Mouse (Mus musculus): ENCODE measurements around the gene Ctsa. TPM values are rescaled to one million over a fixed set of nuclear protein-coding genes. Genes with fewer than 3 reads are reported as not detected.

The Ctsa gene
- polyA plus RNA-seq (2015; fragmentation: Nextera tagmentation; extraction: Ambion mirVana): 173 and 184 TPM in 2 replicates

GRCm38 (mm10) chr2:164832748-164833301 lies at the start of gene Ctsa:
Gene Ctsa (plus strand): TSS chr2:164832873.
- peaks cover 15% of the 10 kb centered on the region for H3K4me1 ChIP-seq (ENCODE audit: control insufficient read depth, insufficient read depth, low read length)
- under 1% methylated on average over 35 of the region's 35 CpGs for WGBS
- H3K27me3 ChIP-seq (ENCODE audit: control insufficient read depth, insufficient read depth, low read length): no peaks in the 10 kb centered on the region
- H3K27ac ChIP-seq (ENCODE audit: low read length): peak within 1 kb of the TSS; percentile 99
- peak within 1 kb of the TSS; percentile 89 for H3K9ac ChIP-seq (ENCODE audit: low read length)
- peak within 1 kb of the TSS; percentile 97 for H3K4me2 ChIP-seq (ENCODE audit: low read depth, low read length)
- peak within 1 kb of the TSS; percentile 75 for H3K4me3 ChIP-seq (ENCODE audit: low read length)
- H3K36me3 ChIP-seq (ENCODE audit: control insufficient read depth, insufficient read depth): peaks cover 18% of the 10 kb centered on the region
- peak; percentile 79 for ATAC-seq (replicated peaks; ENCODE audit: extremely low read depth, insufficient read depth, low FRiP score)
- no peaks in the 10 kb centered on the region for H3K9me3 ChIP-seq (replicated peaks; ENCODE audit: control insufficient read depth, low read length)

DNA sequence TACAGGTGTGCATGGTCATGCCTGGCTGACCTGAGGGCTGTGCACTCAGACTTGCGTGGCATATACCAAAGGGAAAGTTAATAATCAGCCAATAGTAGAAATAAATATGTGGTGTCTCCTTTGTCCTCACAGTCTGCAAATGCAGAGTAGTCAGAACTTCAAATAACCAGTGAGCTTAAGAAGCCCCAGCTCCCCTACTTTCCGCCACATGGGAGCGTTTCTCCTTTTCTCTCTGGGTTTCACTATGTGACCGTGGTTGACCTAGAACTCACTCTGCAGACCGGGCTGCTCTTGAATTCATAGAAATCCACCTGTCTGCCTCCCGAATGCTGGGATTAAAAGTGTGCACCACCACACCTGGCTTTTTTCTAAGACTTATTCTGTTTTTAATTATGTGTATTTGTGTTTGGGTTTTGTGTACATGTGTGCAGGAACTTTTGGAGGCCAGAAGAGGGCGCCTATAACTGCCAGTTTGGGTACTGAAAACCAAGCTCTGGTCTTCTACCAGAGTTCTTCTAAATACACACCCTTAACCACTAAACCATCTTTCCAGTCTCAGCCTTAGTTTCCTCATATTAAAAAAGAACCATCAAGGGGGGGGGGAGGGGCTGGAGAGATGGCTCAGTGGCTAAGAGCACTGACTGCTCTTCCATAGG lies 48.6 kb upstream of the Ctsa start:
- Histone ChIP-seq H3K4me3 (ENCODE audit: low read length) (no peak overlapping the region), H3K4me1 (ENCODE audit: control insufficient read depth, insufficient read depth, low read length) (peaks cover 26% of the 10 kb centered on the region), H3K27ac (ENCODE audit: low read length) (no peak overlapping the region), H3K9me3 (replicated peaks; ENCODE audit: control insufficient read depth, low read length) (no peaks in the 10 kb centered on the region), H3K36me3 (ENCODE audit: control insufficient read depth, insufficient read depth) (peaks cover 2% of the 10 kb centered on the region; the same call in 1 of the 2 replicates), H3K27me3 (ENCODE audit: control insufficient read depth, insufficient read depth, low read length) (no peaks in the 10 kb centered on the region), H3K9ac (ENCODE audit: low read length) (no peak overlapping the region), H3K4me2 (ENCODE audit: low read depth, low read length) (no peak overlapping the region)
- 73% methylated on average over 7 of the region's 7 CpGs for WGBS
- ATAC-seq (replicated peaks; ENCODE audit: extremely low read depth, insufficient read depth, low FRiP score): no peak

- H3K9ac ChIP-seq (ENCODE audit: low read length): peak overlapping the region; percentile 90
- H3K9me3 ChIP-seq (replicated peaks; ENCODE audit: control insufficient read depth, low read length): no peaks in the 10 kb centered on the region
- H3K4me3 ChIP-seq (ENCODE audit: low read length): peak overlapping the region; percentile 73
- ATAC-seq (replicated peaks; ENCODE audit: extremely low read depth, insufficient read depth, low FRiP score): no peak
- H3K4me2 ChIP-seq (ENCODE audit: low read depth, low read length): peak overlapping the region; percentile 73
- peaks cover 26% of the 10 kb centered on the region for H3K4me1 ChIP-seq (ENCODE audit: control insufficient read depth, insufficient read depth, low read length)
- no peaks in the 10 kb centered on the region for H3K27me3 ChIP-seq (ENCODE audit: control insufficient read depth, insufficient read depth, low read length)
- H3K27ac ChIP-seq (ENCODE audit: low read length): peak overlapping the region; percentile 96
- 5% methylated on average over 7 of the region's 7 CpGs for WGBS
- peaks cover 2% of the 10 kb centered on the region; the same call in 1 of the 2 replicates for H3K36me3 ChIP-seq (ENCODE audit: control insufficient read depth, insufficient read depth)
These were observed 47.7 kb upstream of the Ctsa start for GRCm38 (mm10) chr2:164784869-164785420.

GRCm38 (mm10) chr2:164785481-164786387 lies 46.9 kb upstream of the Ctsa start, which contains the start of gene Snx21:
Gene Snx21 (plus strand): TSS chr2:164785823.
- no peaks in the 10 kb centered on the region for H3K9me3 ChIP-seq (replicated peaks; ENCODE audit: control insufficient read depth, low read length)
- peak within 1 kb of the TSS; percentile 73 for H3K4me2 ChIP-seq (ENCODE audit: low read depth, low read length)
- H3K27me3 ChIP-seq (ENCODE audit: control insufficient read depth, insufficient read depth, low read length): no peaks in the 10 kb centered on the region
- peak; percentile 96 for ATAC-seq (replicated peaks; ENCODE audit: extremely low read depth, insufficient read depth, low FRiP score)
- peak within 1 kb of the TSS; percentile 90 for H3K9ac ChIP-seq (ENCODE audit: low read length)
- WGBS: under 1% methylated on average over 84 of the region's 89 CpGs
- H3K36me3 ChIP-seq (ENCODE audit: control insufficient read depth, insufficient read depth): peaks cover 2% of the 10 kb centered on the region; the same call in 1 of the 2 replicates
- H3K27ac ChIP-seq (ENCODE audit: low read length): peak within 1 kb of the TSS; percentile 96
- peak within 1 kb of the TSS; percentile 73 for H3K4me3 ChIP-seq (ENCODE audit: low read length)
- H3K4me1 ChIP-seq (ENCODE audit: control insufficient read depth, insufficient read depth, low read length): peaks cover 26% of the 10 kb centered on the region

DNA sequence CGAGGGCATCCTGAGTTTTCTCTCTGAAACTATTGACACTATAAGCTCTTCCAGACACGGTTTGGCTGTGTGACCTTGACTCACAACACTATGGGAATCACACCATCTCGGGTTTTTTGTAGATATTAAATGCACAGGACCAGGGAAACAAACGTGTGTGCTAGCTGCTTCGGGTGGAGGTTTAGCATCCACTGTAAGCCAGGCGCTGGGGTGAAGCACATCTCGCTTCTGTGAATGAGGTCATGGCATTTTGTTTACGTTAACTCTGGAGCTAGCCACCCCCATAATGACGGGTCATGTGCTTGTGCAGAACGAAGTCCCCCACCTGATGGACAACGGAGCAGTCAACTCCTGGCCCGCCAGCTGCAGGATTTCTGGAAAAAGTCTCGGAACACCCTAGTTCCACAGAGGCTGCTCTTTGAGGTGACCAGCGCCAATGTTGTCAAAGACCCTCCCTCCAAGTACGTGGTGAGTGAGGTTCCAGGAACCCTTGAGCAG lies 46.2 kb upstream of the Ctsa start:
- Histone ChIP-seq H3K4me2 (ENCODE audit: low read depth, low read length) (peak overlapping the region; percentile 73), H3K9ac (ENCODE audit: low read length) (peak overlapping the region; percentile 90), H3K4me1 (ENCODE audit: control insufficient read depth, insufficient read depth, low read length) (peaks cover 26% of the 10 kb centered on the region), H3K27me3 (ENCODE audit: control insufficient read depth, insufficient read depth, low read length) (no peaks in the 10 kb centered on the region), H3K4me3 (ENCODE audit: low read length) (peak overlapping the region; percentile 73), H3K27ac (ENCODE audit: low read length) (peak overlapping the region; percentile 96), H3K36me3 (ENCODE audit: control insufficient read depth, insufficient read depth) (peaks cover 2% of the 10 kb centered on the region; the same call in 1 of the 2 replicates), H3K9me3 (replicated peaks; ENCODE audit: control insufficient read depth, low read length) (no peaks in the 10 kb centered on the region)
- 5% methylated on average over 15 of the region's 15 CpGs for WGBS
- ATAC-seq (replicated peaks; ENCODE audit: extremely low read depth, insufficient read depth, low FRiP score): no peak

DNA sequence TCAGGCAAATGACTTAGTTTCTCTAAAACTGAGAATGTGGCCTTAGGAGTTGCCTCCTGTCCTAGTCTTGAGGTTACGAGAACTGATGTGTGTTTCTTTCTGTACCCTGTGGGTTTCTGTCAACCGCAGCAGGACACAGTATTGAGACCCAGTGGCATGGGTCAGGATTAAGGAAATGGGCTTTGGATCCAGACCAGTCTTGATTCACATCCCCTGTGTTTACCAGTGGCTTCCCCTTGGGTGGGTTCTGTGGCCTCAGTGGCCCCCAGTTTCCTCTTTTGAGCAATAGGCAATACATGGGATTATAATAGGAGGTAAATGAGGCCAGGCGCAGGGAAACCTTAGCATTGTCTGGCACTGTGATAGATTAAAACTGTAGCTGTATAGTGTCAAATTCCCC lies 45.6 kb upstream of the Ctsa start:
- Histone ChIP-seq H3K4me3 (ENCODE audit: low read length) (peak overlapping the region; percentile 73), H3K27me3 (ENCODE audit: control insufficient read depth, insufficient read depth, low read length) (no peaks in the 10 kb centered on the region), H3K4me2 (ENCODE audit: low read depth, low read length) (peak overlapping the region; percentile 73), H3K27ac (ENCODE audit: low read length) (peak overlapping the region; percentile 96), H3K36me3 (ENCODE audit: control insufficient read depth, insufficient read depth) (peaks cover 3% of the 10 kb centered on the region; the same call in 1 of the 2 replicates), H3K9ac (ENCODE audit: low read length) (peak overlapping the region; percentile 90), H3K9me3 (replicated peaks; ENCODE audit: control insufficient read depth, low read length) (no peaks in the 10 kb centered on the region), H3K4me1 (ENCODE audit: control insufficient read depth, insufficient read depth, low read length) (peaks cover 26% of the 10 kb centered on the region)
- WGBS: 65% methylated on average over 3 of the region's 3 CpGs
- no peak for ATAC-seq (replicated peaks; ENCODE audit: extremely low read depth, insufficient read depth, low FRiP score)

DNA sequence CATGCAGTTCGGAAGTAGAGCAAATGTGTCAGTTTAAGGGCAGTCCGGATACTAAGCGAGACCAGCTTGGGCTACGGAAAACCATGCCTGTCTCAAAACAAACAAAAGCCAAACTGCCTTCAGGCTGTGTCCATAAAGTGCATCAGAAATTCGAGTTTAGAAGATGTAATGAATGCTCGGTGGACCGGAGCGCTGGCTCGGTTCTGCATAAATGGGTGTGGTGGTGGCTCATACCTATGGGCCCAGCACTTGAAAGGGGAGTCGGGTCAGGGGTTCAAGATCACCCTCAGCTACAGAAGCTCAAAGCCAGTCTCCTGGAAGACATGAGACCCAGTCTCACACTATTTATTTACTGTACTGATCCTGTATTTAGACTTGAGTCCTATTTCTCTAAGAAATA lies 44.9 kb upstream of the Ctsa start:
- H3K4me2 ChIP-seq (ENCODE audit: low read depth, low read length): peak overlapping the region; percentile 73
- no peak for ATAC-seq (replicated peaks; ENCODE audit: extremely low read depth, insufficient read depth, low FRiP score)

GRCm38 (mm10) chr2:164788411-164788810 lies 44.3 kb upstream of the Ctsa start:
- peak overlapping the region; percentile 3; the same call in 1 of the 2 replicates for H3K9ac ChIP-seq (ENCODE audit: low read length)
- H3K4me3 ChIP-seq (ENCODE audit: low read length): no peak overlapping the region
- no peak overlapping the region for H3K27ac ChIP-seq (ENCODE audit: low read length)
- H3K27me3 ChIP-seq (ENCODE audit: control insufficient read depth, insufficient read depth, low read length): no peaks in the 10 kb centered on the region
- no peak for ATAC-seq (replicated peaks; ENCODE audit: extremely low read depth, insufficient read depth, low FRiP score)
- WGBS: 59% methylated on average over 4 of the region's 4 CpGs
- peaks cover 32% of the 10 kb centered on the region for H3K4me1 ChIP-seq (ENCODE audit: control insufficient read depth, insufficient read depth, low read length)
- H3K4me2 ChIP-seq (ENCODE audit: low read depth, low read length): no peak overlapping the region
- no peaks in the 10 kb centered on the region for H3K9me3 ChIP-seq (replicated peaks; ENCODE audit: control insufficient read depth, low read length)
- H3K36me3 ChIP-seq (ENCODE audit: control insufficient read depth, insufficient read depth): peaks cover 15% of the 10 kb centered on the region

More for the DNA sequence above, 44.9 kb upstream of the Ctsa start:
- Histone ChIP-seq H3K9ac (ENCODE audit: low read length) (no peak overlapping the region), H3K4me1 (ENCODE audit: control insufficient read depth, insufficient read depth, low read length) (peaks cover 26% of the 10 kb centered on the region), H3K27me3 (ENCODE audit: control insufficient read depth, insufficient read depth, low read length) (no peaks in the 10 kb centered on the region), H3K36me3 (ENCODE audit: control insufficient read depth, insufficient read depth) (peaks cover 10% of the 10 kb centered on the region), H3K27ac (ENCODE audit: low read length) (no peak overlapping the region), H3K4me3 (ENCODE audit: low read length) (no peak overlapping the region), H3K9me3 (replicated peaks; ENCODE audit: control insufficient read depth, low read length) (no peaks in the 10 kb centered on the region)
- WGBS: 80% methylated on average over 10 of the region's 10 CpGs
